Mouse (Mus musculus) heart, adult 2 months (tissue): ENCODE data around the gene Limch1. TPM values are rescaled to one million over a fixed set of nuclear protein-coding genes. Genes with fewer than 3 reads are reported as not detected.

Source experiments
- DNase-seq, 2 experiments: peaks; one replicate each; pipeline ENCODE4 v3.0.0; 2021
- H3K27ac ChIP-seq: fragments of 200-600 bp; 2 replicates; pipeline ENCODE4 v1.8.1; 2022
- H3K27me3 ChIP-seq: fragments of 200-500 bp; 2 replicates; pipeline ENCODE4 v1.6.1; 2012; ENCODE audit warnings: mild to moderate bottlenecking, low read length, inconsistent platforms, mixed read lengths; ENCODE audit not compliant: control insufficient read depth, insufficient read depth
- H3K36me3 ChIP-seq: fragments of 200-500 bp; 2 replicates; pipeline ENCODE4 v1.6.1; 2012; ENCODE audit warnings: low read length, inconsistent platforms; ENCODE audit not compliant: control insufficient read depth, insufficient read depth
- H3K4me1 ChIP-seq: fragments of 200-500 bp; 2 replicates; pipeline ENCODE4 v1.6.1; 2011; ENCODE audit warnings: low read length; ENCODE audit not compliant: control insufficient read depth, insufficient read depth
- H3K4me3 ChIP-seq: fragments of 200-600 bp; 2 replicates; pipeline ENCODE4 v1.8.1; 2022
- H3K79me2 ChIP-seq: fragments of 200-500 bp; replicated peaks from 2 replicates; pipeline ENCODE4 v1.6.1; 2012; ENCODE audit warnings: mild to moderate bottlenecking, inconsistent platforms, low read length, moderate library complexity, mixed read lengths; ENCODE audit not compliant: control insufficient read depth, insufficient read depth
- H3K9ac ChIP-seq: fragments of 200-500 bp; 2 replicates; pipeline ENCODE4 v1.6.1; 2012; ENCODE audit warnings: low read depth, mild to moderate bottlenecking, control low read depth, inconsistent platforms, low read length, mixed read lengths
- CTCF ChIP-seq: fragments of 200-600 bp; IDR thresholded peaks from 2 replicates; pipeline ENCODE4 v1.8.1; 2022; ENCODE audit warnings: antibody characterized with exemption, mild to moderate bottlenecking, moderate library complexity
- EP300 ChIP-seq: fragments of 200-500 bp; IDR thresholded peaks from 2 replicates; pipeline ENCODE4 v1.6.1; 2011; ENCODE audit warnings: low read depth, low read length, control low read depth; ENCODE audit not compliant: insufficient read depth
- POLR2A ChIP-seq: fragments of 200-500 bp; IDR thresholded peaks from 2 replicates; pipeline ENCODE4 v1.6.1; 2011; ENCODE audit warnings: mild to moderate bottlenecking, low read depth, low read length, control low read depth; ENCODE audit not compliant: insufficient read depth
- WGBS: fragments of 180-500 bp; shearing (Covaris S2); methylation state at CpG from one replicate; pipeline ENCODE4 v1.1.7; 2018; 5-methylcytosine and 5-hydroxymethylcytosine counted together
- intact Hi-C: fragments of 180-260 bp; cut with DNase I; formaldehyde crosslinking; loops from one replicate; pipeline ENCODE4 v1.15.1; 2025
- polyA plus RNA-seq: library from polyadenylated mRNA; depleted of rRNA; stranded (reverse); fragments of >200 nt; gene quantifications from 2 replicates; pipeline ENCODE4 v1.2.3, GENCODE M21; 2012
- total RNA-seq, 2 experiments: library from RNA; stranded (reverse); gene quantifications; 2 replicates each; pipeline ENCODE4 v1.2.3; 2021

Limch1 gene
- total and polyA plus RNA-seq, 3 experiments: 60.2 to 277 (median 230) TPM

GRCm38 (mm10) chr5:66797326-66797725 is 51.7 kb downstream of the Limch1 start:
- Histone ChIP-seq H3K36me3 (peaks cover 16% of the 10 kb centered on the region), H3K4me1 (peaks cover 29% of the 10 kb centered on the region), H3K9ac (no peak overlapping the region), H3K27me3 (no peaks in the 10 kb centered on the region), H3K27ac (peak overlapping the region; percentile 21), H3K79me2 (peaks cover 6% of the 10 kb centered on the region; the same call in 1 of the 2 replicates), H3K4me3 (no peak overlapping the region)
- TF ChIP-seq POLR2A (no peak), CTCF (no peak), EP300 (no peak)
- 44% methylated on average over 6 of the region's 6 CpGs for WGBS
- intact Hi-C loops: loop anchor here (5.0 kb wide), 1 partner anchor 50 kb away; the partner anchor contains the start of gene Limch1
- no peak for DNase-seq

- H3K36me3 ChIP-seq: peaks cover 16% of the 10 kb centered on the region
- no peak for DNase-seq
- 50% methylated on average over 3 of the region's 3 CpGs for WGBS
- no peak overlapping the region for H3K9ac ChIP-seq
- no peaks in the 10 kb centered on the region for H3K27me3 ChIP-seq
- intact Hi-C loops: loop anchor here (5.0 kb wide), 1 partner anchor 51 kb away; the partner anchor contains the start of gene Limch1
- H3K27ac ChIP-seq: peak overlapping the region; percentile 26; the same call in 1 of the 2 replicates
- H3K4me1 ChIP-seq: peaks cover 30% of the 10 kb centered on the region
- H3K4me3 ChIP-seq: no peak overlapping the region
- TF ChIP-seq POLR2A (no peak), EP300 (no peak), CTCF (no peak)
- H3K79me2 ChIP-seq: peaks cover 6% of the 10 kb centered on the region
These were observed 52.5 kb downstream of the Limch1 start for GRCm38 (mm10) chr5:66798135-66798534.

GRCm38 (mm10) chr5:66798591-66799003 is 53.0 kb downstream of the Limch1 start:
- peak in 1 of 2 experiments; percentile 33 for DNase-seq
- Histone ChIP-seq H3K79me2 (peaks cover 6% of the 10 kb centered on the region), H3K27me3 (no peaks in the 10 kb centered on the region), H3K4me3 (no peak overlapping the region), H3K27ac (no peak overlapping the region; the same call in 1 of the 2 replicates), H3K4me1 (peaks cover 30% of the 10 kb centered on the region), H3K36me3 (peaks cover 16% of the 10 kb centered on the region), H3K9ac (no peak overlapping the region)
- intact Hi-C loops: loop anchor here (5.0 kb wide), 1 partner anchor 51 kb away; the partner anchor contains the start of gene Limch1
- TF ChIP-seq CTCF: no peak
- no peak for TF ChIP-seq EP300
- no peak for TF ChIP-seq POLR2A
- 20% methylated on average over 8 of the region's 8 CpGs for WGBS

GRCm38 (mm10) chr5:66800243-66800642 is 54.6 kb downstream of the Limch1 start:
- peaks cover 3% of the 10 kb centered on the region; the same call in 1 of the 2 replicates for H3K79me2 ChIP-seq
- no peak overlapping the region for H3K9ac ChIP-seq
- H3K36me3 ChIP-seq: peaks cover 14% of the 10 kb centered on the region
- no peaks in the 10 kb centered on the region for H3K27me3 ChIP-seq
- WGBS: 32% methylated on average over 9 of the region's 9 CpGs
- TF ChIP-seq POLR2A (no peak), EP300 (no peak), CTCF (no peak)
- no peak overlapping the region for H3K4me3 ChIP-seq
- H3K4me1 ChIP-seq: peaks cover 32% of the 10 kb centered on the region
- intact Hi-C loops: no loop called here
- H3K27ac ChIP-seq: no peak overlapping the region; the same call in 1 of the 2 replicates
- DNase-seq: no peak

GRCm38 (mm10) chr5:66800977-66801376 is 55.4 kb downstream of the Limch1 start:
- no peak overlapping the region for H3K4me3 ChIP-seq
- H3K27ac ChIP-seq: no peak overlapping the region
- H3K4me1 ChIP-seq: peaks cover 35% of the 10 kb centered on the region
- no peak overlapping the region for H3K9ac ChIP-seq
- TF ChIP-seq CTCF (no peak), EP300 (no peak), POLR2A (no peak)
- peaks cover 17% of the 10 kb centered on the region for H3K36me3 ChIP-seq
- intact Hi-C loops: no loop called here
- WGBS: 77% methylated on average over 6 of the region's 6 CpGs
- peaks cover 3% of the 10 kb centered on the region; the same call in 1 of the 2 replicates for H3K79me2 ChIP-seq
- H3K27me3 ChIP-seq: no peaks in the 10 kb centered on the region
- DNase-seq: no peak

GRCm38 (mm10) chr5:66802196-66802595 is 56.6 kb downstream of the Limch1 start:
- no peak for TF ChIP-seq CTCF
- TF ChIP-seq EP300: no peak
- no peak for TF ChIP-seq POLR2A
- Histone ChIP-seq H3K27me3 (no peaks in the 10 kb centered on the region), H3K4me3 (no peak overlapping the region), H3K9ac (no peak overlapping the region), H3K4me1 (peaks cover 28% of the 10 kb centered on the region), H3K27ac (no peak overlapping the region), H3K36me3 (peaks cover 14% of the 10 kb centered on the region), H3K79me2 (peaks cover 2% of the 10 kb centered on the region; the same call in 1 of the 2 replicates)
- DNase-seq: no peak
- intact Hi-C loops: no loop called here
- 60% methylated on average over 10 of the region's 10 CpGs for WGBS
